Mouse (Mus musculus): ENCODE data around the gene Cd27.

DNA sequence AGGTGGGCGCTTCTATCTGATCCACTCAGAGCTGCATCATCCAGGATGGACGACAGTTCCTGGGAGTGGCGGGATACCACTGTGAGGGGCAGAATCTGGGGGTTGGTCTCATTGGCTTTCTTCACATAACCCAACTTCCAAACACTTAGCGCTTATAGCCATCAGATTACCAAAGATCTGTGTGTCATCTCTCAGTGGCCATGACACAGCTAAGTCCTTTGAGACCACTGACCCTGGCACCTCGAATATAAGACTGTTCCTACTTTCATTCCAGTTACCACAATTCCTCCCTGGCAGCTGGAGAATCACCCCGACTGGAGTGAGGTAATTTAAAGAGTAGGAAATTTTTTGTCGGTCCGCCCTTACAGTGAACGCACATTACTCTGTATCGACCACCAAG lies 50.6 kb downstream of the Cd27 start:
- TF ChIP-seq POLR2A (IDR thresholded peaks at IDR 0.05; ENCODE audit: control insufficient read depth in 1 of 2, insufficient read depth in 1 of 2, low read depth in 1 of 2, low read length in 2 of 2, poor library complexity in 1 of 2) = no peak
- no peak for TF ChIP-seq CTCF (IDR thresholded peaks at IDR 0.05 in 2 of 3, conservative IDR thresholded peaks at IDR 0.05 in 1 of 3; ENCODE audit: control insufficient read depth in 1 of 3, insufficient read depth in 1 of 3, low read depth in 2 of 3, low read length in 3 of 3, poor library complexity in 1 of 3, severe bottlenecking in 1 of 3)
- TF ChIP-seq SIN3A (IDR thresholded peaks at IDR 0.05; ENCODE audit: low read length) = no peak
- TF ChIP-seq MYB (IDR thresholded peaks at IDR 0.05; ENCODE audit: low read depth, low read length) = no peak
- TF ChIP-seq ZMIZ1 (IDR thresholded peaks at IDR 0.05; ENCODE audit: low read depth, low read length) = no peak
- no peak for TF ChIP-seq ETS1 (IDR thresholded peaks at IDR 0.05; ENCODE audit: low read depth, low read length)
- TF ChIP-seq KAT2A (conservative IDR thresholded peaks at IDR 0.05; ENCODE audit: low read depth, low read length) = no peak
- no peak for TF ChIP-seq MAFK (IDR thresholded peaks at IDR 0.05; ENCODE audit: borderline replicate concordance, low read depth, low read length)
- no peak for TF ChIP-seq POLR2AphosphoS2 (IDR thresholded peaks at IDR 0.05; ENCODE audit: low read length)

Data from MEL (cell line).